ENCODE assay signal across 31 mouse cellular contexts in the genomic region with DNA sequence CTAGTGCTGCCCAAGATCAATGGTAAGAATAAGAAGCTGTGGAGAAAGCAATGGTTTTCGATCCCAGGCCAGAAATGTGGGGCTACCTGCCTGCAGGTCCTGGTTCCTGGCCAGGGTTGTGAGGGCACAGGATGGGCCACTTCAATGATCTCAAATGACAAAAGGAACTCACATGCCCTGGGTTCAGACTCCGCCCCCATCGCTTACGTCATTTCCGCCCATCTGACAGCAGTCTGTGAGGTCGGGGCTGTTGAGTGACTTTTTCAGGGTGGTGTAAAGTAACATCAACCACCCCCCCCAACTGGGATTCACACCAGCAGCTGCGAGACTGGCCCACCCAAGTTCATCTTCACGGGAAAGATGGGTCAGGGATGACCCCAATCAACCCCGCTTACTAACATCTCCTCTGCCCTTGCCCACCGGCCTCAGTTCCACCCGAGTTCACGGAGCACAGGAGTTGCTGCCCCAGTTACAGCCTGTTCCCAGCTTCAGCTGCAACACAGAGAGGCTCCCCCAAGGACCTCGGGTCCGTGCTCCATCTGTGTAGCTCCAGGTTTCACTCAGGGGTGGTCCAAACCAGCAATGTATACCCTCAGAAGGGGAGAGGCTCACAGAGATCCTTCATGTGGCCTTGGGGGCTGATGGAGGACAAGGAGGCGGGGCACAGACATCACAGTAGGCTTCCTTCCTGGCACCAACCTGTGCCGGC. TPM values are rescaled to one million over a fixed set of nuclear protein-coding genes. Genes with fewer than 3 reads are reported as not detected.
DNase-seq lines count a peak whose midpoint lies in the region; ATAC-seq and TF ChIP-seq lines count a peak whose summit lies in the region.
"Had no signal": no experiment of that assay in that cellular context is flagged by ENCODE, and none has a peak within 500 bp of the region (broad histone marks: within the 10 kb centered on the region; RNA-seq: fewer than 3 reads in every experiment).

No protein-coding gene starts in this region.

- TF ChIP-seq CTCF in E14TG2a.4 (conservative IDR thresholded peaks at IDR 0.05; ENCODE audit: low read length) = no peak

- no peak overlapping the region for H3K9ac ChIP-seq in midbrain, embryonic 11.5 days (ENCODE audit: low read length)
- no peak overlapping the region for H3K9ac ChIP-seq in midbrain, embryonic 13.5 days (replicated peaks)
- H3K9ac ChIP-seq: embryonic facial prominence, embryonic 15.5 days; hindbrain, embryonic 15.5 days had no signal

- no peaks in the 10 kb centered on the region for H3K4me1 ChIP-seq in midbrain, embryonic 11.5 days (ENCODE audit: control insufficient read depth, insufficient read depth, low read length)
- H3K4me1 ChIP-seq in midbrain, embryonic 13.5 days (replicated peaks) = no peaks in the 10 kb centered on the region
- peaks cover 37% of the 10 kb centered on the region for H3K4me1 ChIP-seq in E14TG2a.4 (replicated peaks; ENCODE audit: low read depth, low read length)

- no peak overlapping the region for H3K27ac ChIP-seq in midbrain, embryonic 11.5 days (ENCODE audit: low read depth, low read length)
- no peak overlapping the region for H3K27ac ChIP-seq in midbrain, embryonic 13.5 days
- H3K27ac ChIP-seq: embryonic facial prominence, embryonic 15.5 days; heart, adult 2 months; hindbrain, embryonic 15.5 days; left cerebral cortex, adult 2 months had no signal

- no peaks in the 10 kb centered on the region for H3K27me3 ChIP-seq in midbrain, embryonic 11.5 days (ENCODE audit: control insufficient read depth, insufficient read depth, low read length)
- H3K27me3 ChIP-seq in midbrain, embryonic 13.5 days = no peaks in the 10 kb centered on the region
- peaks cover 18% of the 10 kb centered on the region for H3K27me3 ChIP-seq in E14TG2a.4 (ENCODE audit: insufficient read depth, low read length)
- H3K27me3 ChIP-seq: embryonic facial prominence, embryonic 15.5 days; hindbrain, embryonic 15.5 days had no signal

- no peaks in the 10 kb centered on the region for H3K9me3 ChIP-seq in midbrain, embryonic 11.5 days (ENCODE audit: control insufficient read depth, low read length)
- no peaks in the 10 kb centered on the region for H3K9me3 ChIP-seq in midbrain, embryonic 13.5 days
- H3K9me3 ChIP-seq in E14TG2a.4 (ENCODE audit: low read length) = no peaks in the 10 kb centered on the region
- H3K9me3 ChIP-seq: embryonic facial prominence, embryonic 15.5 days; hindbrain, embryonic 15.5 days had no signal

- peak; percentile 72 for DNase-seq in midbrain, embryonic 11.5 days (ENCODE audit: low spot score, missing footprints)
- peak; percentile 56 for DNase-seq in ZHBTc4 (ENCODE audit: low read depth, low spot score)
- peak; percentile 69 for DNase-seq in testis, postnatal 10 days (ENCODE audit: low spot score)
- DNase-seq in frontal cortex, postnatal 14 days (ENCODE audit: low spot score in 2 of 2) = no peak
- no peak for DNase-seq in adrenal gland, adult 18-20 months (ENCODE audit: low spot score in 2 of 2)
- DNase-seq: adrenal gland, adult 8-10 months; cerebellum, adult 18-20 months; cerebellum, postnatal 14 days; gastrocnemius, postnatal 14 days; heart, adult 2 months; kidney, adult 8-10 months; kidney, postnatal 10 days; left cerebral cortex, postnatal 4 days; liver; lung, postnatal 14 days; midbrain, embryonic 14.5 days had no signal

- H3K4me2 ChIP-seq in midbrain, embryonic 11.5 days = no peak overlapping the region
- no peak overlapping the region for H3K4me2 ChIP-seq in midbrain, embryonic 13.5 days (replicated peaks)
- H3K4me2 ChIP-seq: embryonic facial prominence, embryonic 15.5 days; hindbrain, embryonic 15.5 days had no signal

- H3K4me3 ChIP-seq in midbrain, embryonic 11.5 days (ENCODE audit: low read depth, low read length) = no peak overlapping the region
- H3K4me3 ChIP-seq in midbrain, embryonic 13.5 days (replicated peaks) = no peak overlapping the region
- H3K4me3 ChIP-seq in E14TG2a.4 (replicated peaks; ENCODE audit: low read length) = peak overlapping the region; percentile 43
- H3K4me3 ChIP-seq: embryonic facial prominence, embryonic 15.5 days; heart, adult 2 months; hindbrain, embryonic 15.5 days; left cerebral cortex, adult 2 months had no signal

- no peak for ATAC-seq in midbrain, embryonic 11.5 days (ENCODE audit: low FRiP score)
- ATAC-seq in midbrain, embryonic 13.5 days = no peak
- ATAC-seq: forebrain, embryonic 14.5 days had no signal

- WGBS in midbrain, embryonic 11.5 days = 71% methylated on average over 16 of the region's 16 CpGs
- 72% methylated on average over 16 of the region's 16 CpGs for WGBS in midbrain, embryonic 13.5 days

- H3K36me3 ChIP-seq in midbrain, embryonic 11.5 days (ENCODE audit: control insufficient read depth, insufficient read depth, low read length) = no peaks in the 10 kb centered on the region
- no peaks in the 10 kb centered on the region for H3K36me3 ChIP-seq in midbrain, embryonic 13.5 days
- H3K36me3 ChIP-seq in E14TG2a.4 (ENCODE audit: insufficient read depth, low read length) = no peaks in the 10 kb centered on the region
- H3K36me3 ChIP-seq: embryonic facial prominence, embryonic 15.5 days; hindbrain, embryonic 15.5 days had no signal

RNA-seq across cellular contexts. Expression of gene Bpi, which starts 23.8 kb away (rescaled TPM):
- polyA plus RNA-seq in midbrain, embryonic 11.5 days (2014; fragmentation: Nextera tagmentation; extraction: Ambion mirVana) = not detected in 2 replicates
- not detected in 2 replicates for polyA plus RNA-seq in midbrain, embryonic 13.5 days (2015; fragmentation: Nextera tagmentation; extraction: Ambion mirVana)
- not detected for total RNA-seq in adrenal gland, adult 18-20 months (2021)
- total RNA-seq: adrenal gland, adult 8-10 months; gastrocnemius, postnatal 14 days; heart, postnatal 25 days; layer of hippocampus, postnatal 10 days; left cerebral cortex, adult 2 months; left cerebral cortex, postnatal 4 days; megakaryocyte, adult 5-6 weeks had no signal
- polyA plus RNA-seq: embryonic facial prominence, embryonic 15.5 days; forebrain, embryonic 14.5 days; heart, adult 2 months; heart, embryonic 14.5 days; hindbrain, embryonic 15.5 days; intestine, embryonic 14.5 days; liver, embryonic 16.5 days; midbrain, embryonic 14.5 days; neural tube, embryonic 11.5 days; small intestine, adult 2 months; urinary bladder, adult 2 months had no signal

RNA-seq across cellular contexts. Expression of gene Lbp, which starts 24.6 kb away (rescaled TPM):
- polyA plus RNA-seq in midbrain, embryonic 11.5 days (2014; fragmentation: Nextera tagmentation; extraction: Ambion mirVana) = 2.3 and 2.8 TPM in 2 replicates
- polyA plus RNA-seq in midbrain, embryonic 13.5 days (2015; fragmentation: Nextera tagmentation; extraction: Ambion mirVana) = 1.4 and 2.1 TPM in 2 replicates
- total RNA-seq in adrenal gland, adult 18-20 months (2021) = 10 to 100 TPM; 19.2 to 30.4 TPM

RNA-seq across cellular contexts. Expression of gene D630003M21Rik, which starts 52.6 kb away (rescaled TPM):
- 0.92 and 0.94 TPM in 2 replicates for polyA plus RNA-seq in midbrain, embryonic 11.5 days (2014; fragmentation: Nextera tagmentation; extraction: Ambion mirVana)
- 1.6 and 2.4 TPM in 2 replicates for polyA plus RNA-seq in midbrain, embryonic 13.5 days (2015; fragmentation: Nextera tagmentation; extraction: Ambion mirVana)
- 1 to 10 TPM; 1.6 to 1.7 TPM for total RNA-seq in adrenal gland, adult 18-20 months (2021)
- total RNA-seq: megakaryocyte, adult 5-6 weeks had no signal

Comparison
In these comparisons a context has a peak if more than half of its experiments do, and no peak if none do; other contexts are left out.
1. DNase-seq: peak in midbrain, embryonic 11.5 days (single experiment), ZHBTc4 (single experiment) and testis, postnatal 10 days (single experiment); none in frontal cortex, postnatal 14 days (0 of 2) and adrenal gland, adult 18-20 months (0 of 2).